Mouse (Mus musculus) lung, embryonic 15.5 days (tissue): ENCODE data around the gene Ada. TPM values are rescaled to one million over a fixed set of nuclear protein-coding genes. Genes with fewer than 3 reads are reported as not detected.

ENCODE experiments used
- ATAC-seq: fragments of 200-750 bp; cut with Nextera tagmentation; 2 replicates; pipeline ENCODE4 v1.8.0; 2017; ENCODE audit warnings: moderate number of reproducible peaks, borderline replicate concordance; ENCODE audit not compliant: low FRiP score, low TSS enrichment; ENCODE audit errors: extremely low read depth
- H3K27ac ChIP-seq: fragments of 300-500 bp; sonication (generic); 2 replicates; pipeline ENCODE4 v1.5.1; 2015; ENCODE audit warnings: moderate library complexity, mild to moderate bottlenecking, inconsistent platforms
- H3K27me3 ChIP-seq: fragments of 300-500 bp; sonication (generic); 2 replicates; pipeline ENCODE4 v1.6.1; 2015; ENCODE audit warnings: inconsistent platforms
- H3K36me3 ChIP-seq: fragments of 300-500 bp; sonication (generic); 2 replicates; pipeline ENCODE4 v1.6.1; 2015; ENCODE audit warnings: inconsistent platforms
- H3K4me1 ChIP-seq: fragments of 300-500 bp; sonication (generic); 2 replicates; pipeline ENCODE4 v1.6.1; 2015; ENCODE audit warnings: inconsistent platforms
- H3K4me2 ChIP-seq: fragments of 300-500 bp; sonication (generic); 2 replicates; pipeline ENCODE4 v1.6.1; 2015; ENCODE audit warnings: inconsistent platforms, mild to moderate bottlenecking, moderate library complexity
- H3K4me3 ChIP-seq: fragments of 300-500 bp; sonication (generic); 2 replicates; pipeline ENCODE4 v1.5.1; 2015; ENCODE audit warnings: mild to moderate bottlenecking, inconsistent platforms
- H3K9ac ChIP-seq: fragments of 300-500 bp; sonication (generic); 2 replicates; pipeline ENCODE4 v1.6.1; 2015; ENCODE audit warnings: inconsistent platforms
- H3K9me3 ChIP-seq: fragments of 300-500 bp; sonication (generic); 2 replicates; pipeline ENCODE4 v1.6.1; 2016; ENCODE audit warnings: inconsistent platforms
- WGBS: fragments of 180-500 bp; shearing (Covaris S2); methylation state at CpG from one replicate; pipeline ENCODE4 v1.1.7; 2015; 5-methylcytosine and 5-hydroxymethylcytosine counted together
- polyA plus RNA-seq: library from polyadenylated mRNA; unstranded; fragments of >200 nt; fragmentation: Nextera tagmentation; extraction: Ambion mirVana; gene quantifications from 2 replicates; pipeline ENCODE4 v1.2.1, GENCODE M21; 2015

Gene Ada
- polyA plus RNA-seq, 1 experiment from 2014 or later, result 11.4 TPM

- H3K36me3 ChIP-seq, result no peaks in the 10 kb centered on the region
- 0 out of 2 replicates have a peak, but pooled peaks cover 6% of the 10 kb centered on the region for H3K4me1 ChIP-seq
- H3K27ac ChIP-seq, result no peak overlapping the region
- no peaks in the 10 kb centered on the region for H3K27me3 ChIP-seq
- H3K9me3 ChIP-seq, result no peaks in the 10 kb centered on the region
- H3K9ac ChIP-seq, result no peak overlapping the region
- ATAC-seq, result no peak
- 63% methylated on average over 5 of the region's 5 CpGs for WGBS
- H3K4me2 ChIP-seq, result no peak overlapping the region
- no peak overlapping the region for H3K4me3 ChIP-seq
Observed at GRCm38 (mm10) chr2:163710606-163711159, 39.4 kb downstream of the Ada start.

- Histone ChIP-seq H3K9me3 (no peaks in the 10 kb centered on the region), H3K27me3 (no peaks in the 10 kb centered on the region), H3K9ac (no peak overlapping the region), H3K4me1 (0 out of 2 replicates have a peak, but pooled peaks cover 6% of the 10 kb centered on the region), H3K27ac (no peak overlapping the region), H3K4me2 (no peak overlapping the region), H3K4me3 (no peak overlapping the region), H3K36me3 (no peaks in the 10 kb centered on the region)
- no peak for ATAC-seq
- WGBS, result 86% methylated on average over 9 of the region's 9 CpGs
Observed at GRCm38 (mm10) chr2:163710000-163710399, 40.0 kb downstream of the Ada start.

GRCm38 (mm10) chr2:163708763-163709250 is 41.2 kb downstream of the Ada start:
- Histone ChIP-seq H3K9me3 (no peaks in the 10 kb centered on the region), H3K27me3 (no peaks in the 10 kb centered on the region), H3K4me1 (0 out of 2 replicates have a peak, but pooled peaks cover 6% of the 10 kb centered on the region), H3K36me3 (no peaks in the 10 kb centered on the region), H3K4me2 (no peak overlapping the region), H3K9ac (no peak overlapping the region), H3K27ac (no peak overlapping the region), H3K4me3 (no peak overlapping the region)
- ATAC-seq, result no peak
- 75% methylated on average over 6 of the region's 6 CpGs for WGBS

- Histone ChIP-seq H3K4me3 (no peak overlapping the region), H3K27me3 (no peaks in the 10 kb centered on the region), H3K36me3 (no peaks in the 10 kb centered on the region), H3K4me1 (0 out of 2 replicates have a peak, but pooled peaks cover 6% of the 10 kb centered on the region), H3K4me2 (no peak overlapping the region), H3K9me3 (no peaks in the 10 kb centered on the region), H3K27ac (no peak overlapping the region), H3K9ac (no peak overlapping the region)
- 75% methylated on average over 5 of the region's 5 CpGs for WGBS
- no peak for ATAC-seq
Observed at GRCm38 (mm10) chr2:163708321-163708720, 41.7 kb downstream of the Ada start.

GRCm38 (mm10) chr2:163703599-163704260 is 46.3 kb downstream of the Ada start:
- no peak overlapping the region for H3K27ac ChIP-seq
- no peak for ATAC-seq
- WGBS, result 90% methylated on average over 5 of the region's 5 CpGs

GRCm38 (mm10) chr2:163702921-163703320 is 47.1 kb downstream of the Ada start:
- no peak overlapping the region for H3K9ac ChIP-seq
- no peaks in the 10 kb centered on the region for H3K27me3 ChIP-seq
- peaks cover 15% of the 10 kb centered on the region for H3K4me1 ChIP-seq
- H3K4me2 ChIP-seq, result no peak overlapping the region
- ATAC-seq, result no peak
- no peak overlapping the region for H3K27ac ChIP-seq
- no peak overlapping the region for H3K4me3 ChIP-seq
- 73% methylated on average over 5 of the region's 5 CpGs for WGBS
- no peaks in the 10 kb centered on the region for H3K36me3 ChIP-seq
- no peaks in the 10 kb centered on the region for H3K9me3 ChIP-seq

More at GRCm38 (mm10) chr2:163703599-163704260, 46.3 kb downstream of the Ada start:
- Histone ChIP-seq H3K36me3 (no peaks in the 10 kb centered on the region), H3K4me1 (peaks cover 7% of the 10 kb centered on the region), H3K4me2 (no peak overlapping the region), H3K4me3 (no peak overlapping the region), H3K9ac (no peak overlapping the region), H3K9me3 (no peaks in the 10 kb centered on the region), H3K27me3 (no peaks in the 10 kb centered on the region)

GRCm38 (mm10) chr2:163702431-163702830 is 47.6 kb downstream of the Ada start:
- Histone ChIP-seq H3K9me3 (no peaks in the 10 kb centered on the region), H3K4me3 (no peak overlapping the region), H3K9ac (no peak overlapping the region), H3K27me3 (no peaks in the 10 kb centered on the region), H3K27ac (no peak overlapping the region), H3K36me3 (no peaks in the 10 kb centered on the region), H3K4me2 (no peak overlapping the region), H3K4me1 (peaks cover 20% of the 10 kb centered on the region)
- no peak for ATAC-seq
- WGBS, result 75% methylated on average over 7 of the region's 7 CpGs

GRCm38 (mm10) chr2:163699078-163699780 is 50.8 kb downstream of the Ada start:
- no peak overlapping the region for H3K4me3 ChIP-seq
- H3K4me2 ChIP-seq, result no peak overlapping the region
- no peaks in the 10 kb centered on the region for H3K9me3 ChIP-seq
- H3K36me3 ChIP-seq, result no peaks in the 10 kb centered on the region
- ATAC-seq, result no peak
- H3K27ac ChIP-seq, result no peak overlapping the region
- peaks cover 27% of the 10 kb centered on the region for H3K4me1 ChIP-seq
- WGBS, result 70% methylated on average over 11 of the region's 11 CpGs
- no peaks in the 10 kb centered on the region for H3K27me3 ChIP-seq
- H3K9ac ChIP-seq, result no peak overlapping the region

- H3K4me1 ChIP-seq, result peaks cover 40% of the 10 kb centered on the region
- 26% methylated on average over 16 of the region's 16 CpGs for WGBS
- H3K27me3 ChIP-seq, result no peaks in the 10 kb centered on the region
- H3K27ac ChIP-seq, result peak overlapping the region; percentile 79
- no peaks in the 10 kb centered on the region for H3K36me3 ChIP-seq
- ATAC-seq, result peak; percentile 62
- no peak overlapping the region for H3K4me3 ChIP-seq
- H3K9ac ChIP-seq, result no peak overlapping the region
- H3K9me3 ChIP-seq, result no peaks in the 10 kb centered on the region
- H3K4me2 ChIP-seq, result peak overlapping the region; percentile 20; the same call in 1 of the 2 replicates
Observed at GRCm38 (mm10) chr2:163697764-163698480, 52.1 kb downstream of the Ada start.

- Histone ChIP-seq H3K4me2 (0 out of 2 replicates have a peak overlapping the region, but pooled peaks have one; percentile 2), H3K27me3 (no peaks in the 10 kb centered on the region), H3K36me3 (no peaks in the 10 kb centered on the region), H3K27ac (peak overlapping the region; percentile 25; the same call in 1 of the 2 replicates), H3K9me3 (no peaks in the 10 kb centered on the region), H3K4me1 (peaks cover 48% of the 10 kb centered on the region), H3K4me3 (no peak overlapping the region), H3K9ac (no peak overlapping the region)
- no peak for ATAC-seq
- WGBS, result 48% methylated on average over 2 of the region's 2 CpGs
Observed at GRCm38 (mm10) chr2:163696763-163697162, 53.3 kb downstream of the Ada start.

GRCm38 (mm10) chr2:163693716-163694314 is 56.2 kb downstream of the Ada start:
- peak overlapping the region; percentile 80 for H3K27ac ChIP-seq
- peak overlapping the region; percentile 20 for H3K4me2 ChIP-seq
- no peaks in the 10 kb centered on the region for H3K9me3 ChIP-seq
- H3K9ac ChIP-seq, result 0 out of 2 replicates have a peak overlapping the region, but pooled peaks have one; percentile 4
- no peaks in the 10 kb centered on the region for H3K36me3 ChIP-seq
- H3K4me1 ChIP-seq, result peaks cover 53% of the 10 kb centered on the region
- no peaks in the 10 kb centered on the region for H3K27me3 ChIP-seq
- H3K4me3 ChIP-seq, result peak overlapping the region; percentile 15; the same call in 1 of the 2 replicates
- 45% methylated on average over 9 of the region's 9 CpGs for WGBS
- no peak for ATAC-seq
